Comparison of ENCODE assay signal across 28 mouse cellular contexts in the genomic region with DNA sequence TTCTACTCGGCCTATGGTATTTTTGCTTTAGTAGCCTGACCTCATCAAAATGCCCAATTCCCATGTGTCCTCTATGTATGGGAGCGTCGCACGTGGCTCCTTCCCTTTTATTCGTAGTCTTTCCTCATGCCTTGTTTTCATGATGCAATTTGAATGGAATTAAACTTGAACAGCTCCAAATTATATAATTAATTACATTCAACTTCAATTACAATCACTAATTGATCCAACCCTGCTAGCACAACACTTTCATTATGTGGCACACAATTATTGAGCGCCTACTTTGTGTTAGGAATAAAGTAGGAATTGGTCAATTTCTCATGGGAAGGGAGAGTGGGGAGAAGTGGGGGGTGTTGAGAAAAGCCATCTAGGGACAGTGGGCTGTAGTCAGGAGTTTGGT.
"Had no signal": no experiment of that assay in that cellular context is flagged by ENCODE, and none has a peak within 500 bp of the region (broad histone marks: within the 10 kb centered on the region; RNA-seq: fewer than 3 reads in every experiment).

No protein-coding gene starts in this region.

- DNase-seq: gastrocnemius, adult 2 months; gastrocnemius, postnatal 10 days; gastrocnemius, postnatal 25 days; heart, adult 2 months; heart, postnatal 14 days; heart, postnatal 36 days; kidney, adult 18-20 months; kidney, adult 8-10 months; kidney, postnatal 10 days; kidney, postnatal 25 days; kidney, postnatal 4 days; liver; liver, embryonic 13.5 days had no signal

- H3K4me3 ChIP-seq: gastrocnemius, adult 2 months; heart, adult 2 months; heart, embryonic 13.5 days; heart, embryonic 15.5 days; hindbrain, embryonic 10.5 days; hindbrain, embryonic 12.5 days; intestine, embryonic 15.5 days; layer of hippocampus, adult 2 months; left cerebral cortex, adult 2 months; limb, embryonic 10.5 days; limb, embryonic 12.5 days; liver, embryonic 13.5 days had no signal

- H3K9me3 ChIP-seq: heart, embryonic 13.5 days; heart, embryonic 15.5 days; hindbrain, embryonic 10.5 days; hindbrain, embryonic 12.5 days; intestine, embryonic 15.5 days; limb, embryonic 10.5 days; limb, embryonic 12.5 days; liver, embryonic 13.5 days had no signal

- H3K9ac ChIP-seq: heart, embryonic 13.5 days; heart, embryonic 15.5 days; hindbrain, embryonic 12.5 days; hindbrain, embryonic 14.5 days; intestine, embryonic 15.5 days; limb, embryonic 12.5 days; liver, embryonic 13.5 days had no signal

- H3K36me3 ChIP-seq: heart, embryonic 13.5 days; heart, embryonic 15.5 days; hindbrain, embryonic 10.5 days; hindbrain, embryonic 12.5 days; intestine, embryonic 15.5 days; limb, embryonic 10.5 days; limb, embryonic 12.5 days; liver, embryonic 13.5 days had no signal

- H3K27me3 ChIP-seq: heart, embryonic 13.5 days; heart, embryonic 15.5 days; hindbrain, embryonic 12.5 days; intestine, embryonic 15.5 days; limb, embryonic 12.5 days; liver, embryonic 13.5 days had no signal

- H3K4me1 ChIP-seq: heart, embryonic 13.5 days; heart, embryonic 15.5 days; hindbrain, embryonic 10.5 days; hindbrain, embryonic 12.5 days; intestine, embryonic 15.5 days; limb, embryonic 12.5 days; liver, embryonic 13.5 days had no signal

- ATAC-seq: hindbrain, embryonic 16.5 days; inflammation-experienced regulatory T-cells, adult 6 months; intestine, embryonic 15.5 days; intestine, postnatal 0 days had no signal

- H3K4me2 ChIP-seq: heart, embryonic 11.5 days; heart, embryonic 13.5 days; heart, embryonic 15.5 days; hindbrain, embryonic 12.5 days; hindbrain, embryonic 14.5 days; intestine, embryonic 15.5 days; limb, embryonic 12.5 days; liver, embryonic 11.5 days; liver, embryonic 13.5 days had no signal

- H3K27ac ChIP-seq: gastrocnemius, adult 2 months; heart, adult 2 months; heart, embryonic 13.5 days; heart, embryonic 15.5 days; hindbrain, embryonic 10.5 days; hindbrain, embryonic 12.5 days; hindbrain, embryonic 14.5 days; intestine, embryonic 15.5 days; layer of hippocampus, adult 2 months; left cerebral cortex, adult 2 months; limb, embryonic 10.5 days; limb, embryonic 12.5 days; liver, embryonic 13.5 days had no signal
